Mouse (Mus musculus): ENCODE data around the gene Bnipl. TPM values are rescaled to one million over a fixed set of nuclear protein-coding genes. Genes with fewer than 3 reads are reported as not detected.

The Bnipl gene
- 1.2 and 2.4 TPM in 2 replicates for polyA plus RNA-seq (2012; rRNA removed; ENCODE audit: low replicate concordance)

GRCm38 (mm10) chr3:95250783-95251424, at the start of gene Bnipl:
Gene Bnipl (minus strand): TSS chr3:95251193.

GRCm38 (mm10) chr3:95281216-95282126, 30.5 kb upstream of the Bnipl start, which contains the start of the genes Mindy1 and Prune1:
Gene Mindy1 (plus strand): TSS chr3:95281345.
Gene Prune1 (minus strand): TSS chr3:95282076.

GRCm38 (mm10) chr3:95241498-95241897, 9.5 kb downstream of the Bnipl start, which contains the start of gene Gm128:
Gene Gm128 (minus strand): TSS chr3:95241598.

GRCm38 (mm10) chr3:95231298-95232221, 19.4 kb downstream of the Bnipl start, which contains the start of gene Mllt11:
Gene Mllt11 (minus strand): TSS chr3:95232171.

GRCm38 (mm10) chr3:95228148-95228893, 22.7 kb downstream of the Bnipl start, which contains the start of gene Cdc42se1:
Gene Cdc42se1 (plus strand): TSS chr3:95228732.

GRCm38 (mm10) chr3:95217255-95218134, 33.5 kb downstream of the Bnipl start, which contains the start of gene Gabpb2:
Gene Gabpb2 (minus strand): TSS chr3:95217916.

Other genes with a start within 250 kb of the Bnipl start
- gene Zfp687, start 235.7 kb downstream of the Bnipl start, polyA plus RNA-seq (2012; rRNA removed; ENCODE audit: low replicate concordance), result 21.6 and 25.1 TPM in 2 replicates
- 120 and 164 TPM in 2 replicates for gene Psmd4, start 208.6 kb downstream of the Bnipl start, polyA plus RNA-seq (2012; rRNA removed; ENCODE audit: low replicate concordance)
- gene Pip5k1a, start 144.3 kb downstream of the Bnipl start, polyA plus RNA-seq (2012; rRNA removed; ENCODE audit: low replicate concordance), result 16.6 and 31.0 TPM in 2 replicates
- 59.2 and 69.5 TPM in 2 replicates for gene Vps72, start 140.2 kb downstream of the Bnipl start, polyA plus RNA-seq (2012; rRNA removed; ENCODE audit: low replicate concordance)
- 0.29 and 95.0 TPM in 2 replicates for gene Tmod4, start 126.7 kb downstream of the Bnipl start, polyA plus RNA-seq (2012; rRNA removed; ENCODE audit: low replicate concordance)
- 33.2 and 59.5 TPM in 2 replicates for gene Scnm1, start 117.2 kb downstream of the Bnipl start, polyA plus RNA-seq (2012; rRNA removed; ENCODE audit: low replicate concordance)
- 5.5 and 9.7 TPM in 2 replicates for gene Lysmd1, start 117.1 kb downstream of the Bnipl start, polyA plus RNA-seq (2012; rRNA removed; ENCODE audit: low replicate concordance)
- 44.7 and 78.5 TPM in 2 replicates for gene Tnfaip8l2, start 108.8 kb downstream of the Bnipl start, polyA plus RNA-seq (2012; rRNA removed; ENCODE audit: low replicate concordance)
- gene Sema6c, start 90.7 kb downstream of the Bnipl start, polyA plus RNA-seq (2012; rRNA removed; ENCODE audit: low replicate concordance), result 36.1 and 54.1 TPM in 2 replicates
- 10.1 and 18.0 TPM in 2 replicates for gene Gabpb2, start 33.3 kb downstream of the Bnipl start, polyA plus RNA-seq (2012; rRNA removed; ENCODE audit: low replicate concordance)
- 75.4 and 77.4 TPM in 2 replicates for gene Cdc42se1, start 22.5 kb downstream of the Bnipl start, polyA plus RNA-seq (2012; rRNA removed; ENCODE audit: low replicate concordance)
- gene Mllt11, start 19.0 kb downstream of the Bnipl start, polyA plus RNA-seq (2012; rRNA removed; ENCODE audit: low replicate concordance), result 15.6 and 32.3 TPM in 2 replicates
- 0.38 and 0.46 TPM in 2 replicates for gene Gm128, start 9.6 kb downstream of the Bnipl start, polyA plus RNA-seq (2012; rRNA removed; ENCODE audit: low replicate concordance)
- gene Mindy1, start 30.2 kb upstream of the Bnipl start, polyA plus RNA-seq (2012; rRNA removed; ENCODE audit: low replicate concordance), result 96.5 and 107 TPM in 2 replicates
- gene Prune1, start 30.9 kb upstream of the Bnipl start, polyA plus RNA-seq (2012; rRNA removed; ENCODE audit: low replicate concordance), result 14.0 and 42.8 TPM in 2 replicates
- 3.0 and 7.5 TPM in 2 replicates for gene Anxa9, start 56.0 kb upstream of the Bnipl start, polyA plus RNA-seq (2012; rRNA removed; ENCODE audit: low replicate concordance)
- gene Cers2, start 63.6 kb upstream of the Bnipl start, polyA plus RNA-seq (2012; rRNA removed; ENCODE audit: low replicate concordance), result 86.4 and 142 TPM in 2 replicates
- gene Setdb1, start 106.0 kb upstream of the Bnipl start, polyA plus RNA-seq (2012; rRNA removed; ENCODE audit: low replicate concordance), result 10.2 and 20.4 TPM in 2 replicates
- gene 4930558C23Rik, start 151.6 kb upstream of the Bnipl start, polyA plus RNA-seq (2012; rRNA removed; ENCODE audit: low replicate concordance), result not detected in 2 replicates
- gene Arnt, start 183.2 kb upstream of the Bnipl start, polyA plus RNA-seq (2012; rRNA removed; ENCODE audit: low replicate concordance), result 44.8 and 49.7 TPM in 2 replicates
- 25.3 and 52.6 TPM in 2 replicates for gene Ctsk, start 248.1 kb upstream of the Bnipl start, polyA plus RNA-seq (2012; rRNA removed; ENCODE audit: low replicate concordance)